Mouse (Mus musculus): ENCODE measurements around the gene Gm9922. TPM values are rescaled to one million over a fixed set of nuclear protein-coding genes. Genes with fewer than 3 reads are reported as not detected.
A peak's percentile ranks its signal among the peaks of the same experiment; 100 is the strongest.

Gene Gm9922
- total RNA-seq (2022), result not detected

DNA sequence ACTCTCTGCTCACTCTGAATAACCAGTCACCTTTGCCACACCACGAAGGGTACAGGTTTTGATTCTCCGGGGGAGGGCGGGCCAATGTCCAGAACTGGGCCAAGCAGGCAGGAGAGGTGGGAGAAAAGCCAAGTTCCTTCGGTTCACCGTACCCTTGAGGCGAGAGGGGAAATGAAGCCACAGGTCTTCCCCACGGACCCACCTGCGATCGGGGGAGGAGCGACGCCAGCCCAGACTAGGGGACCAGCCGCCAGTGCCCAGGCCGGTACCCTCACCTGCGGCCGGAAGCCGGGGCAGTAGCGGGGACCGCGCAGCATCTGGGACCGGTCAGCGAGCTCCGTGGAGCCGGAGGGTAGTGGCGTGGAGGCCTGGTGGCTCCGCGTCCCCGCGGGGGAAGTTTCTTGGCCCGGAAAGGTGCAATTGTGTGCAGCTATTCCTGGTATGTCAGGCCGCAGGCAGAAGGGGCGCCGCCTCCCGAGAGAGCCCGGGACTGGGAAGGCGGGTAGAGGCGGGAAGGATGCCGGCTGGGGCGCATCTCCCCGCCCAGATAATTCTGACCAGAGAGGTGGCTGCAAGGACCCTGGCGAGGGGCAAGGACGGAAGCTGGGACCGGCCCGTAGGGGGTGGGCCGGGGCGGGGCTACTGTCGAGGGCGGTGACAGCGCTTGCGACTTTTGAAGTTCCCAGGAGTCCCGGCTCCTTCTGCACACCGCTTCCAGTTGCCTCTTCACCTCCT lies at the start of gene Gm9922, which contains the start of gene Lmo7:
Gene Gm9922 (minus strand): TSS at position 578 of the 735 bp plus-strand sequence.
Gene Lmo7 (plus strand): TSS at position 721 of the 735 bp plus-strand sequence.
- DNase-seq (ENCODE audit: low spot score in 2 of 2), result peak; percentile 14 to 44

DNA sequence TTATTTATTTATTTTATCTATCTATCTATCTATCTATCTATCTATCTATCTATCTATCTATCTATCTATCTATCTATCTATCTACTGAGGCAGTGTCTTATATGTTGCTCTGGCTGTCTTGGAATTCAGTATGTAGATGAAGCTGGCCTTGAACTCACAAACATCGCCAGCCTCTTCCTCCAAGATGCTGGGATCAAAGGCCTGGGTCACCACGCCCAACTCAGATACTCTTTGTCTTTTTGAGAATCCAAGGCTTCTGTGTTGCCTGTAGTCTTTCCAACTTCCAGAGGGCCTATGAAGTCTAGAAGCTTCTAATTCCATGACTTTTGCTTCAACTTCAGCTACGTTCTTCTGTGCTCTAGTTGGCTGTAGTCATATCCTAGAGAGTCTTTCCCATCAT lies 48.8 kb upstream of the Gm9922 start:
- DNase-seq (ENCODE audit: low spot score in 2 of 2), result no peak

- no peak for DNase-seq (ENCODE audit: low spot score in 2 of 2)
Measured at GRCm38 (mm10) chr14:101777129-101777493, 47.5 kb upstream of the Gm9922 start.

- no peak for DNase-seq (ENCODE audit: low spot score in 2 of 2)
Measured at GRCm38 (mm10) chr14:101776296-101777128, 46.9 kb upstream of the Gm9922 start.

DNA sequence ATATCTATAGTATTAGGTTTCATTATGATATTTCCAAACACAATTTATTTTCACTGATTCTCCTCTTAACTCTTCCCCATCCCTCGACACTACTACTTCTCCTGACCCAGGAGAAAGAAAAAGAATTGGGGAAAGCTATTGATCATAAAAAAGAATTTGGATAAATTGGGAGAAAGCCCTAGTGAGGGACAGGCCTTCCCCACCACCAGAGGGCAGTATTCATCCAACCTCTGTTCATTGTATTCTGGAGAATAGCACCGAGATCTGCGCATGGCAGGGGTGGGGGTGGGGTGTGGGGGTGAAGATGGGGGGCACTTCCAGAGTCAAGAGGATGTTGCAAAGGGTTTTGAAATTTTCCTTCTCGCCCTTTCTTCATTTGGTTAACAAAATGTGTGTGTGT lies 45.0 kb upstream of the Gm9922 start:
- DNase-seq (ENCODE audit: low spot score in 2 of 2), result no peak

DNA sequence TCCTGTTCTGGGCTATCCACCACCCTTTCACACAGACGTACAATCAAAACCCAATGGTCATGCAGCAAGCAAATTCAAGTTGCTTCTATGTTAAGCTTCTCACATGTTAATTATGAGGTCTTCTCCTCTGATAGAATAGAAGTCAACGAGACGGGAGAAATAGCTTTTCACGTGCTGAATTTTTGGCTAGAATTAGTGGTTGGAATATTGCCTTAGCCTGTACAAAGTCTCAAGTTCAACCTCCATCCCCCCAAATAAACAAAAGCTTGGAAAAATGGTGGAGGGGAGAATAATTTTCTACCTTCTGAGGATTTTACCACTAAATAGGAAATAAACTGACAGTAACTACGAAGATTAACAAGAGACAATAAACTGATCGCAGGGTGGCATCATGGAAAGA lies 42.1 kb upstream of the Gm9922 start:
- no peak for DNase-seq (ENCODE audit: low spot score in 2 of 2)

DNA sequence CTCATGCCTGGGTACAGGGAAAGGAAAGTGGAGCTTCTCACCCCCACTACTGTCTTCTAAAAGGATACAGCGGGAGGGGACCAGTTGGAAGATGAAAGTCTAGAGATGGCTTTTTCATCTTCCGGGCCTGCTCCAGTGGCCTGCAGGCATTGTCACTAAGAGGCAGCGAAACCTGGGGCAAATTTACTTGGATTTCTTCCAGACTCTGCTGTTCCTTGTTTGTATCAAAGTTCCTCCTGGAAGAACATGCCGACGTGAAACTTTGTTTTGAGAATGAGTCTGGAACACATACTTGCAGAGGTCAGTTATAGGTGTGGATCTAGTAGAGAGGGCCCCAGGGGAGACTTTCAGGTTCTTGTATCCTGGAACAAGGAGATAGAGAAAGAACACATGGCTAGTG lies 41.7 kb upstream of the Gm9922 start:
- DNase-seq (ENCODE audit: low spot score in 2 of 2), result no peak

- no peak for DNase-seq (ENCODE audit: low spot score in 2 of 2)
Measured at GRCm38 (mm10) chr14:101763762-101764295, 34.2 kb upstream of the Gm9922 start.

DNA sequence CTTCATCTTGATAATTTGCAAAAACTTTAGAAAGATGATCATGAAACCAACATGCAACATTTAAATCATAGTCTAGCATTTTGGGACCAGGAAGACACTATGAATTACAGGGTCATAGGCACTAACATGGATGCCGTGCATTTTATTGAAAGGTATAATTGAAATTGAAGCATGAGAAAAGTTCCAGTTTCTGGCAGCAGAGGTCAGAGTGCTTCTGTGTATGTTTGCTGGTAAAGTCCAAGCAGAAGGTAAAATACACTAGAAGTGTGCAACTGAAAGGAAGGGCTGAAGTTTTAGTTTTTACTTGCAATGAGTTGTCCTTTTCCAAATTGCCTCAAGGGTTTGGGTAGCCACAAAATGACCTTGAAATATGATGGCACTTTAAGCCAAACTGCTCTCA lies 32.7 kb upstream of the Gm9922 start:
- no peak for DNase-seq (ENCODE audit: low spot score in 2 of 2)

DNA sequence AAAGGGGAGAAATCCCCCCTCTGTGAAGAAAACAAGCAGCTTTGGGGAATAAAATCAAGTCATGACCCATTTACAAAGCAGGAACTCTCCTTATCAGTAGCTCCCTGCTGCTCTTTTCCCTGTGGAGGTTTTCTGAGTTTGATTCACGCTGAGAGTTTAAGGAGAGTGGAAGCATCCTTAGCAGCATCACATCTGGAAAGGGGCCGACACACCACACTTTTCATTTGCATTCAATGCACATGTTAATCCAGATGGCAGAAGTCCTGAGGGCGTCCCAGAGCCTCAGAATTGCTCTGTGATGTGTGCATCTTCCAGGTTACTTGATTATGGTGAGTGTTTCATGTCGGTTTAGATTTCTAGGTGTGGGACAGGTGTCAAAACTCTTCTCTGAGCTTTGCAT lies 25.8 kb upstream of the Gm9922 start:
- no peak for DNase-seq (ENCODE audit: low spot score in 2 of 2)

- no peak for DNase-seq (ENCODE audit: low spot score in 2 of 2)
Measured at GRCm38 (mm10) chr14:101750910-101751309, 21.3 kb upstream of the Gm9922 start.

- DNase-seq (ENCODE audit: low spot score in 2 of 2), result no peak
Measured at GRCm38 (mm10) chr14:101748436-101748835, 18.8 kb upstream of the Gm9922 start.

DNA sequence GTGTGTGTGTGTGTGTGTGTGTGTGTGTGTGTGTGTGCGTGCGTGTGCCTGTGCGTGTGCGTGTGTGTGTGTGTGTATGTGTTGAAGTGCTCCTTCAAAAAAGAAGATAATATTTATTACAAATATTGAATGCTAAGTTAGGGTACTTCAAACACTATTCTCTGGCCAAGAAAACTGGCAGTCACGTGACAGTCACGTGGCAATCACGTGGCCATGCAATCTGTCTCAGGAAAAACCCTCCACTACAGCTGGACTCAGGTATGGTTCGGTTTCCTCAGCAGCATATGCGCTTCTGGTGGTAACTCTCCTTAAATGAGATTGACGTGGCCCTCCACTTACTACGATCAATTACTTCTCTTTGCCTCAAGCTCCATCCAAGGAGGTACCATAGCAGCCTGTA lies 18.2 kb upstream of the Gm9922 start:
- DNase-seq (ENCODE audit: low spot score in 2 of 2), result no peak

DNA sequence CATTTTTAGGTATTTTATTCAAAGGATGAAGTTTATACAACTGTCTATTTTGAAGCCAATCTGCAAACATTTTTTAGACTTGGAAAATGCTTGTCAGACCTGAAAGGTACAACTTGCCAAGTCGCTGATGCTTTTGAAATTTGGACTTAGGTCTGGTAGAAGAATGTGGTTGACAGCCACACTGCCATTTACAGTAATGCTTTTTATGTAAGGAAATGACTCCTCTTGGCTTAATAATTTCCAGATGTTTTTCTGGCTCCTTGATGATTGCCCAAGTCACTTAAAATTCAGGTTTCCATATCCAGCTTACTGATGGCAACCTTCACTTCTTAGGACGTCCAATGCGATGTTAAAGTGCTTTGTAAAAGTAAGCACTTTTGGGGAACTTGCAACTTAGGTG lies 17.0 kb upstream of the Gm9922 start:
- no peak for DNase-seq (ENCODE audit: low spot score in 2 of 2)

DNA sequence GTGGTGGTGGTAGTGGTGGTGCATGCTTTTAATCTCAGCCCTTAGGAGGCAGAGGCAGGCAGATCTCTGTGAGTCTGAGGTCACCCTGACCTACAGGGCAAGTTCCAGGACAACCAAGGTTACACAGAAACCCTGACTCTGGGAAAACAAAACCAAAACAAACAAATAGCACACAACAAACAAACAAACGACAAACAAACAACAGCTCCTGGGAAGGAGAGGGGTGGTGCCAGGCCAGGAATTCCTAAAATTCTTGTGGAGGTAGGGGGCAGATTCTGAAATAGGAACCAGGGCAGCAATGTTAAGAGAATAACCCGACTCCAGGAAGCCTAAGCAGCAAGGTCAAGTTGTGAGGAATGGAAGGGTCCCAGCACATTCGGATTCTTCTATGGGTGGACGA lies 7.9 kb upstream of the Gm9922 start:
- DNase-seq (ENCODE audit: low spot score in 2 of 2), result no peak

- no peak for DNase-seq (ENCODE audit: low spot score in 2 of 2)
Measured at GRCm38 (mm10) chr14:101733542-101734303, 4.1 kb upstream of the Gm9922 start.

DNA sequence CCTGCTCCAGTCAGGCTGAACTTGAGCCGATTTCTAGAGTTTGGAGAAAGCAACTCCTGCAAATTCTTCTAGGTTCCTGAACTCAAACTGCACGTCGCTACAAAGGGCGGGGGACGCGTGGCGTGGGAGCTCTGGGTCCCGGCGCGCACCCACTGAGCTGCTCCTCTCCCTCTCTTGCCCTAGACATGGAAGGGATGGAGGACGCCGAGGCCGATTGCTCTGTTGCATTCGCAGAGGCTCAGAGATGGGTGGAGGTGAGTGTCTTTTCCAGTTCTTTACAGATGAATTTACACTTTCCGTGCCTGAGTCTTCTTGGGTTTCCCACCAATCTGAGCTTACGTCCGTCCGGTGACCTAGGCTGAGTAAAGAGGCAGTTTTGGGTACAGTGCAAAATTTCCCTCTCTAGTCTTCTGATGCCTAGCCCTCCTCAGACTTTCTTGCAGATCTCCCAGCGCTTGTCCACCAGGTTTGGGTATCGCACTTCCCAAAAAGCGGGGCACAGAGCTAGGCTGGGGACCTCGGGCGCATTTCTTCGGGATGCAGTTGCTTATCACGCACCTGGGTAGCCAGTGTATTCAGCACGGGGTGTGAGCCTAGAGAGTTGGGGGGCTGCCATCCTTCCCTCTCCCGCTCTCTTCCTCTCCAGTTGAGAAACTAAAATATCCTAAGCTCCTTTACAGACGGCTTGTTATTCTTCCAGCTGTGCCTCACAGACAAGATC lies 518 bp upstream of the Gm9922 start:
- DNase-seq (ENCODE audit: low spot score in 2 of 2), result no peak

GRCm38 (mm10) chr14:101714414-101714813 lies 15.2 kb downstream of the Gm9922 start:
- DNase-seq (ENCODE audit: low spot score in 2 of 2), result no peak

DNA sequence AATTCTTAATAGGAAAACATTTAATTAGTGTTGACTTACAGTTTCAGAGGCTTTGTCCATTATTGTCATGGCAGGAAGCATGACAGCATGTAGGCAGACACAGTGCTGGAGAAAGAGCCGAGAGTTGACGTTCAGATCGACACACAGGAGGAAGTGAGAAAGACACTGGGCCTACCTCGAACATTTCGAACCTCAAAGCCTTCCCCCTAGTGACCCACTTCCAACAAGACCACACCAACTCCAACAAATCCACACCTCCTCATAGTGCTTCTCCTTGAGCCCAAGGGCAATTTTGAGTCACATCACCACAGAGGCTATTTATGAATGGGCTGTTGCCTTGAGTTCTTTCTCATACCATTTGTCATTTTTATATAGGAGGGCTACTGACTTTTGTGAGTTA lies 22.5 kb downstream of the Gm9922 start:
- no peak for DNase-seq (ENCODE audit: low spot score in 2 of 2)

DNA sequence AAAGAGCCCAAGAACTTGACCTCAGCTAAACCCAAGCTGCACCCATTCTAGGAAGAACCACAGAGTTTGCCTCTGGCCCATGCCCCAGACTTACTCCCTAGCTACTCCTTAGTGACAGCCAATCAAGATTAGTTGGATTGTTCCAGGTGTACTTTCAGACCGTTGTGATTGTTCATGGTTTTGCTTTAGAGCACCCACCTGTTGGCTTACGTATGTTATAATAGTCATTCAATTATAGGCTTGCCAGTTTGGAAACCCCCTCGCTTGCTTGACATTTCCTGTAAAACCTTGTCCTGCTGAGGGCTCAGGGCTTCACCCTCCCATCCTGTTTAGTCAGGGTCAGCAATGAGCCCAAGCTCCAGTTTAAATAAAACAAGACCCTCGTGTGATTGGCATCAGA lies 25.1 kb downstream of the Gm9922 start:
- no peak for DNase-seq (ENCODE audit: low spot score in 2 of 2)

DNA sequence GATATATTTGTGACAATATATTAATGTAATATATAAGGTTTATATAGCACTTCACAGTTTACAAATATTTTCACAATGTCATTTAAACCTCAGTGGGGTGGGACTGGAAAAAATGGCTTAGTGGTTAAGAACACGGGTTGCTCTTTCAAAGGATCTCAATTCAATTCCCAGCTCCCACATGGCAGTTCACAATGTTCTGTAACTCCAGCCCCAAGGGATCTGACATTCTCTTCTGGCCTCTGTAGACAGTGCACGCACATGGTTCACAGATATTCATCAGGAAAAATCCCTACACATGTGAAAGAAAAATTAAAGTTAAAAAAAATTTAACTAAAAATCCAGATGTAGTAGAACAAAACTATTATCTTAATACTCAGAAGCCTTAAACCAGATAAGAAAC lies 41.2 kb downstream of the Gm9922 start:
- no peak for DNase-seq (ENCODE audit: low spot score in 2 of 2)
